Comparison of ENCODE assay signal across 15 mouse cellular contexts in the genomic region with DNA sequence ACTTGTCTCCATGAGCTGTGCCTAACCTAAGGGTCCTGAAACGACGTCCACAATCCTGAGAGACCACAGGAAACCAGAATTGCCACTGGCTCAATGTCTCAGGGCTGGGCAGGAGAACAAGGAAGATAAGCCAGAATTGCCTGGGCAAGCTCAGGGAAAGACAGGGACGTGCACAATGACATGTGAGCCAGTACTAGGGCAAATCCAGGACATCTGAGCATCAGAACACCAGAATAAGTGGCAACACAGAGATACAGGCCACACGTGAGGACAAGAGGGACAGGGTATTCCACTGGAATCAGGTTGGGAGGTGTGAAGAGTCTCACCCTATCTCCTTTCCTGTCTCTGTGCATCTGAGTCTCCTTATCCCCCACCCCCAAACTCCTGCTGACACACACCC.
"Had no signal": no experiment of that assay in that cellular context is flagged by ENCODE, and none has a peak within 500 bp of the region (broad histone marks: within the 10 kb centered on the region; RNA-seq: fewer than 3 reads in every experiment).

No protein-coding gene starts in this region.

- H3K27me3 ChIP-seq: limb, embryonic 12.5 days; limb, embryonic 15.5 days; midbrain, embryonic 12.5 days had no signal

- H3K4me3 ChIP-seq: limb, embryonic 12.5 days; limb, embryonic 15.5 days; midbrain, embryonic 12.5 days had no signal

- ATAC-seq: liver, postnatal 0 days; lung, postnatal 0 days; midbrain, embryonic 16.5 days had no signal

- H3K4me2 ChIP-seq: limb, embryonic 12.5 days; limb, embryonic 15.5 days; liver, embryonic 11.5 days; lung, embryonic 14.5 days; midbrain, embryonic 12.5 days had no signal

- H3K9ac ChIP-seq: limb, embryonic 12.5 days; limb, embryonic 15.5 days; liver, embryonic 14.5 days; liver, postnatal 0 days; lung, embryonic 14.5 days; midbrain, embryonic 12.5 days had no signal

- H3K36me3 ChIP-seq: limb, embryonic 12.5 days had no signal

- H3K9me3 ChIP-seq: limb, embryonic 12.5 days; limb, embryonic 15.5 days; midbrain, embryonic 12.5 days had no signal

- H3K4me1 ChIP-seq: midbrain, embryonic 12.5 days had no signal

- H3K27ac ChIP-seq: limb, embryonic 12.5 days; limb, embryonic 15.5 days; liver, embryonic 14.5 days; macrophage; midbrain, embryonic 12.5 days had no signal

- DNase-seq: kidney, postnatal 14 days; kidney, postnatal 4 days; left cerebral cortex, postnatal 4 days; liver, postnatal 0 days; lung, embryonic 14.5 days; thymus, adult 18-20 months; thymus, postnatal 36 days had no signal
